Mouse (Mus musculus) embryonic fibroblast, embryonic 13.5 days (primary cell): ENCODE measurements around the gene Slc22a6.

ENCODE experiments used
- CTCF ChIP-seq: IDR thresholded peaks from 2 replicates; pipeline ENCODE4 v1.5.1; 2011; ENCODE audit warnings: mild to moderate bottlenecking, control low read depth, low read length, moderate library complexity, borderline replicate concordance; ENCODE audit not compliant: insufficient read depth
- POLR2A ChIP-seq: IDR thresholded peaks from 2 replicates; pipeline ENCODE4 v1.6.1; 2011; ENCODE audit warnings: low read depth, mild to moderate bottlenecking, control low read depth, low read length, moderate library complexity

GRCm38 (mm10) chr19:8614343-8614742 is 3.5 kb upstream of the Slc22a6 start:
- TF ChIP-seq POLR2A (no peak), CTCF (no peak)
